Mouse (Mus musculus) pancreas, adult 10 weeks (tissue): ENCODE data around the gene Olfr809. TPM values are rescaled to one million over a fixed set of nuclear protein-coding genes. Genes with fewer than 3 reads are reported as not detected.

ENCODE experiments used
- polyA plus RNA-seq: library from polyadenylated mRNA; stranded (reverse); fragments of 350-450 nt; fragmentation: Illumina TruSeq; extraction: RNeasy Lipid Tissue Mini Kit (QIAGEN cat#74804); gene quantifications from one replicate; pipeline ENCODE4 v1.2.3, GENCODE M21; 2015; ENCODE audit warnings: low read depth, low replicate concordance; ENCODE audit not compliant: insufficient read depth

Olfr809 gene
- not detected for polyA plus RNA-seq

GRCm38 (mm10) chr10:129774338-129774737 lies at the start of gene Olfr809:
Gene Olfr809 (plus strand): TSS chr10:129774638.

GRCm38 (mm10) chr10:129729275-129729674 lies 45.2 kb upstream of the Olfr809 start, which contains the start of gene Olfr805:
Gene Olfr805 (minus strand): TSS chr10:129729375.

GRCm38 (mm10) chr10:129741821-129742220 lies 32.6 kb upstream of the Olfr809 start, which contains the start of gene Olfr806:
Gene Olfr806 (minus strand): TSS chr10:129741921.

GRCm38 (mm10) chr10:129757693-129758092 lies 16.7 kb upstream of the Olfr809 start, which contains the start of gene Olfr807:
Gene Olfr807 (minus strand): TSS chr10:129757793.

GRCm38 (mm10) chr10:129765182-129765581 lies 9.3 kb upstream of the Olfr809 start, which contains the start of gene Olfr808:
Gene Olfr808 (plus strand): TSS chr10:129765482.

GRCm38 (mm10) chr10:129794817-129795216 lies 20.4 kb downstream of the Olfr809 start, which contains the start of gene Olfr810:
Gene Olfr810 (minus strand): TSS chr10:129794917.

GRCm38 (mm10) chr10:129804296-129804695 lies 29.9 kb downstream of the Olfr809 start, which contains the start of gene Olfr811:
Gene Olfr811 (minus strand): TSS chr10:129804396.

Other genes starting within 250 kb of the Olfr809 start
- gene Olfr792, start 235.5 kb upstream of the Olfr809 start, polyA plus RNA-seq: not detected
- gene Olfr794, start 207.0 kb upstream of the Olfr809 start, polyA plus RNA-seq: not detected
- gene Olfr796, start 162.1 kb upstream of the Olfr809 start, polyA plus RNA-seq: not detected
- gene Olfr798, start 146.7 kb upstream of the Olfr809 start, polyA plus RNA-seq: not detected
- not detected for gene Olfr799, start 137.2 kb upstream of the Olfr809 start, polyA plus RNA-seq
- not detected for gene Olfr800, start 116.9 kb upstream of the Olfr809 start, polyA plus RNA-seq
- gene Olfr801, start 100.8 kb upstream of the Olfr809 start, polyA plus RNA-seq: not detected
- gene Olfr802, start 86.5 kb upstream of the Olfr809 start, polyA plus RNA-seq: not detected
- not detected for gene Olfr803, start 80.4 kb upstream of the Olfr809 start, polyA plus RNA-seq
- gene Olfr804, start 71.4 kb upstream of the Olfr809 start, polyA plus RNA-seq: not detected
- not detected for gene Olfr805, start 45.3 kb upstream of the Olfr809 start, polyA plus RNA-seq
- gene Olfr806, start 32.7 kb upstream of the Olfr809 start, polyA plus RNA-seq: not detected
- gene Olfr807, start 16.8 kb upstream of the Olfr809 start, polyA plus RNA-seq: not detected
- not detected for gene Olfr808, start 9.2 kb upstream of the Olfr809 start, polyA plus RNA-seq
- not detected for gene Olfr810, start 20.3 kb downstream of the Olfr809 start, polyA plus RNA-seq
- not detected for gene Olfr811, start 29.8 kb downstream of the Olfr809 start, polyA plus RNA-seq
- gene Olfr812, start 71.5 kb downstream of the Olfr809 start, polyA plus RNA-seq: not detected
- gene Olfr813, start 80.7 kb downstream of the Olfr809 start, polyA plus RNA-seq: not detected
- not detected for gene Olfr814, start 105.2 kb downstream of the Olfr809 start, polyA plus RNA-seq
- gene Olfr815, start 131.2 kb downstream of the Olfr809 start, polyA plus RNA-seq: not detected
- not detected for gene Olfr816, start 141.0 kb downstream of the Olfr809 start, polyA plus RNA-seq
- gene Olfr818, start 174.5 kb downstream of the Olfr809 start, polyA plus RNA-seq: not detected
- not detected for gene Olfr819, start 192.6 kb downstream of the Olfr809 start, polyA plus RNA-seq
- gene Olfr247, start 201.5 kb downstream of the Olfr809 start, polyA plus RNA-seq: not detected
- not detected for gene Gm10310, start 210.4 kb downstream of the Olfr809 start, polyA plus RNA-seq
- not detected for gene Olfr820, start 238.0 kb downstream of the Olfr809 start, polyA plus RNA-seq